Mouse (Mus musculus) adrenal gland, postnatal 36 days (tissue): ENCODE results near the gene Crtc3. TPM values are rescaled to one million over a fixed set of nuclear protein-coding genes. Genes with fewer than 3 reads are reported as not detected.

ENCODE experiments used
- DNase-seq, 2 experiments: peaks; one replicate each; pipeline ENCODE4 v3.0.0; 2021; ENCODE audit warnings: mixed read lengths in 1 of 2
- total RNA-seq, 2 experiments: library from RNA; stranded (reverse); gene quantifications; 2 replicates each; pipeline ENCODE4 v1.2.3; 2021

Crtc3 gene
- total RNA-seq, 2 experiments from 2014 or later, result 25.0 to 31.2 TPM

DNA sequence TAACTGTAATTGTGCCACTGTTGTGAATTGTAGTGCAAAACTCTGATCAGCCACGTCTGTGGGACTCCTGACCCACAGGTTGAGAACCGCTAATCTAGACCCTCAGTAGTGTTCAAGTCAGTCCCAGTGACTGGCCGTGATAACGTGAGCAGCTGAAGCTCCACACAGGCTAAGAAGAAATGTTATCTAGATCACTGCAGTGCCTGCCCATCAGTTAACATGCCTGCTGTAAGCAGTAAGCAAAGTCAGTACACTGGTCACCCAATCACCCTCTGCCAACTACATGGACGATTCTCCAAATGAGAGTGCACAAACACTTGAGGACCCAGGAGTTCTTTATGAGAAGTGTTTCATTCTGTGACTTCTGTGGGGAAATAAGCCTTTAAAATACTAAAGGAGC lies 3.0 kb downstream of the Crtc3 start:
- no peak for DNase-seq

DNA sequence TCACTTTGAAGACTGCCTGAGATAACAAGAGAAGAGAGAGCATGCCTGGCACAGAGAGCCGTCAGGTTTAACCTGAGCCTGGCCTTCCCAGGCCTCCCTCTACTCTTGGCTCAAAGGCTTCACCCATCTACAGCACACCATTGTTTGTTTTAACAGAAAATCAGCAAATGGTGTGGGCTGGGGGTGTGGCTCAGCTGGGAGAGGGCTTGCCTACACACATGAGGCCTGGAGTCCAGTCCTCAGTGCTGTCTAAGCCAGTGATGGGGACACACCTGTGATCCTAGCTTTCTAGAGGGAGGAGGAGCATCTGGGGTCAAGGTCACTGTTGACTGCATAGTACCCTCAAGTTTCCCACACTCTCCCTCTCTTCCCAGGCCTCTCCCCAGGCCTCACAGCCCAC lies 6.0 kb downstream of the Crtc3 start:
- DNase-seq, result no peak

GRCm38 (mm10) chr7:80680218-80680847 lies 8.3 kb downstream of the Crtc3 start:
- DNase-seq, result peak; percentile 22 to 30

DNA sequence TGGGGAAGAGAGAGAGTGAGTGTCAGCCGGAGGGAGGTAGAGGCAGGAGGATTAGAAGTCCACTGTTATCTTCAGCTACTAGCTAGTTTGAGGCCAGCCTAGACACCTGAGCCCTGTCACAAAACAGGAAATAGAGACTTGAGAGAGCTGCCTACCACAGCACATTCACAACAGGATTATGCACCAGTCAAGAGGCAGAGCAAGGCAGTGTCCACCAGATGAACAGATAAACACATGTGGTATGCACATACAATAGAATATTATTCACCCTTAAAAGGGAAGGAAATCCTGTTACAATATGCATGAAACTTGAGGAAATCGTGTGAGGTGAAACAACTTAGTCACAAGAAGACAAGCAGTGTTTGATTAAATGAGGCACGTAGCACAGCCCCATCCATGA lies 16.4 kb downstream of the Crtc3 start:
- DNase-seq, result no peak

- DNase-seq, result no peak
Measured at GRCm38 (mm10) chr7:80670889-80671288, 17.8 kb downstream of the Crtc3 start.

DNA sequence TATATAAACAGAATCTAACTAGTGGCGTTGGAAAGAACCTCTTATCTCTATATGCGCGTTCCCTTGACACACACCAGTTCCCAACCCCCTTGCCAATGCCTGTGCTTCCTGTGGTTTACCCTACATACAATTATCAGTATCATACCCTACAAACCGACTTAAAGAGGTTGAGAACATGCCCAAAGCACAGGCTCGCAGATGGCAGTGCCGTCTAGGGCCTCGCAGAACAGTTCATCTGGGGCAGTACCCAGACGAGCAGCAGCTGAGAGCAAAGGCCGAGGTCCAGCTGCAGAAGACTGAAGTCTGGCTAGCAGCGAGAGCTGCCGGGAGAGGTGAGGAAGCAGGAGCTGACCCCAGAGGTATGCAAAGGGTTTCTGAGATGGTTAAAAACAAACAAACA lies 21.5 kb downstream of the Crtc3 start:
- no peak for DNase-seq

- peak; percentile 34 to 50 for DNase-seq
Measured at GRCm38 (mm10) chr7:80666198-80666915, 22.3 kb downstream of the Crtc3 start.

DNA sequence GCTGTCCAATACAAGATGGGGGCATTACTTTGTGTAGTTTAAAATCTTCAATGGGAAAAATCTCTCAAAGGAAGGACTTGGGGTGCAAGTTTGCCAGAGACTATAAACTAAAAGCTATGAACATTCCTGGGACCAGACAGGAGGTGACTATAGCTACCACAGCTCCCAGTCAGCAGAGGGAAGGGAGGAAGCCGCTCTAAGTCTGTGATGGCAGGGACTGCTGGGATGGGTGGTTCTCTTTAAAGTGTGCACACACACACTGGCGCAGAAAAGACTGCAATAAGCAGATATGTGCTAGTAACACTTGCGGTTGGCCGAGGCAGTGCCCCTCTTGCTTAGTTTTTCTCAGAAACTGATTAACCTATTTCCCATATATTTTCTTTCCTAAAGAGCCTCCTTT lies 27.6 kb downstream of the Crtc3 start:
- DNase-seq, result no peak

GRCm38 (mm10) chr7:80660619-80661018 lies 28.1 kb downstream of the Crtc3 start:
- DNase-seq, result peak; percentile 81 to 83

- DNase-seq, result peak in 1 of 2 experiments; percentile 71
Measured at GRCm38 (mm10) chr7:80657896-80658295, 30.8 kb downstream of the Crtc3 start.

GRCm38 (mm10) chr7:80655350-80656013 lies 33.2 kb downstream of the Crtc3 start:
- no peak for DNase-seq

GRCm38 (mm10) chr7:80654926-80655325 lies 33.8 kb downstream of the Crtc3 start:
- no peak for DNase-seq

GRCm38 (mm10) chr7:80654393-80654792 lies 34.3 kb downstream of the Crtc3 start:
- DNase-seq, result no peak

DNA sequence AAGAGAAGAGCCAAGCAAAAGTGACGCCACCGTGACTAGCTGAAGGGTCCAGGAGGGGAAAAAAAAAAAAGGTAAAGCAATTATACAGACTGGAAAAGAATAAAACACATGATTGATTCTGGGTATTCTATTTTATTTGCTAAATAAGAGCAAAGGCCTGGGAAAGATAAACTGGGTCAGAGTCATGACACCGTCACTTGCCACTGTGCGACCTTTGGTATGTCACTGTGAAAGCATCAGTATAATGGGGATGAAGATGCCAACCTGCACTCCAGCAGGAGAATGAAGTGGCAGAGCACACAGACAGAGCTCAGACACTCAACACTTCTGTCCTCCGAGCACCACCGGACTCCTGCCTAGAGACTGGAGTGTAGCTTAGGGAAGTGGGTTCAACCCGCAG lies 34.7 kb downstream of the Crtc3 start:
- DNase-seq, result no peak

DNA sequence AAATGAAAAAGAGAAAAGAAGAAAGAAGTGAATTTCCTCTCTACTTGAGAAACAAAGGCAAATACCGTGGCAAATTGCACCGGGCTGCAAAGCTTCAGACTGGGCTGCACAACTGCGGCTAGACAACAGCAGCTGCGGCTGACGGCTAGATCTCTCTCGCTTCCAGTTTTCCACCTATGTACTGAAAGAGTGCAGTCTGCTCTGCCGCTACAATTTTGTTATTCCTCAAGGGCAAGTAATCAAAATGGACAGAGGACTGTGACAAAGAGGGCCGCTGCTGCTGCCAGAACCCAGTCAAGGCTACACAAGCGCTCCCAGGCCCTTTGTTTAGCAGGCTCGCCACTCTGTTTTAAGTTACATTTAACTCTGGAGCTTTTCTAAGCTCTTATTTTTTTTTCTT lies 35.6 kb downstream of the Crtc3 start:
- peak; percentile 68 to 74 for DNase-seq

- DNase-seq, result no peak
Measured at GRCm38 (mm10) chr7:80652289-80652688, 36.4 kb downstream of the Crtc3 start.

GRCm38 (mm10) chr7:80647437-80647871 lies 41.2 kb downstream of the Crtc3 start:
- DNase-seq, result peak; percentile 46 to 60

- DNase-seq, result no peak
Measured at GRCm38 (mm10) chr7:80646093-80647025, 42.3 kb downstream of the Crtc3 start.

DNA sequence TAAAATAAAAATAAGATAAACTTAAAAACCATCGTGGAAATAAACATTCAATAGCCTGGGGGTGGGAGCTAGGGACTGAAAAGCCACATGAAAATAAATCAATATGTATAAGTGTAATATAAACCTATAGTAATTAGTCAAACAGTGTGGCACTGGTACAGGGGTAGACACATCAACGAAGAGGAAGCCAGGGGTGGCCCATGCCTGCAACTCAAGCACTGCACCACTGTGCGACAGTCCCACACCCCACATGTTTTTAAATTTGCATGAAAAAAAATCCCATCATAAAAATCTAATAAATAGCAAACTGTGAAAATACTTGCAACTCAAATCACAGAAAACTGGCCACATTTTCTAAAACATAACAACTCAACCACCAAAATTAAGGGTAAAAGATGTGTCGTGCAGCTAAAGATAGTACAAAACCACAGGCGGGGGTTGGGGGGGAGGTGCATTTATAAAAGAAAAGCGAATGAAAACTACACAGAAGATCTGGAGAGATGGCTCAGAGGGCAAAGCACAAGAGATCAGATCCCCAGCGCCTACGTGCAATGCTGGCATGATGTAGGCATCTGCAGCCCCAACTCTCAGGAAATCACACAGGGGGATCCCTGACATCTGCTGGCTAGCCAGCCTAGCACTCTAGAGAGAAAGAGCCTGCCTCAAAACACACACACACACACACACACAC lies 45.6 kb downstream of the Crtc3 start:
- no peak for DNase-seq

GRCm38 (mm10) chr7:80642552-80642951 lies 46.1 kb downstream of the Crtc3 start:
- no peak for DNase-seq

- no peak for DNase-seq
Measured at GRCm38 (mm10) chr7:80641899-80642298, 46.8 kb downstream of the Crtc3 start.

- DNase-seq, result no peak
Measured at GRCm38 (mm10) chr7:80641497-80641896, 47.2 kb downstream of the Crtc3 start.
